Mouse (Mus musculus): ENCODE measurements at regions not wholly inside any gene's neighbourhood (a gene's known extent, or its start where the extent isn't known, plus 50 kb on each side); places are given as distances from the start of the nearest gene placed in this dataset.

GRCm38 (mm10) chr16:95917635-95918407 is 72.9 kb downstream of the Psmg1 start:
- Histone ChIP-seq H3K4me1 (ENCODE audit: control insufficient read depth, insufficient read depth, low read depth, low read length) (no peaks in the 10 kb centered on the region), H3K4me2 (ENCODE audit: low read length) (no peak overlapping the region), H3K4me3 (ENCODE audit: low read length) (no peak overlapping the region), H3K36me3 (ENCODE audit: control insufficient read depth, insufficient read depth, low read length) (no peaks in the 10 kb centered on the region), H3K9me3 (ENCODE audit: control insufficient read depth, low read length) (no peaks in the 10 kb centered on the region), H3K27ac (ENCODE audit: low read depth, low read length) (no peak overlapping the region), H3K27me3 (replicated peaks; ENCODE audit: control insufficient read depth, insufficient read depth, low read length) (no peaks in the 10 kb centered on the region), H3K9ac (ENCODE audit: low read depth, low read length) (no peak overlapping the region)
- 73% methylated on average over 13 of the region's 14 CpGs for WGBS
- no peak for ATAC-seq

- Histone ChIP-seq H3K4me1 (ENCODE audit: control insufficient read depth, insufficient read depth, low read depth, low read length) (no peaks in the 10 kb centered on the region), H3K9ac (ENCODE audit: low read depth, low read length) (no peak overlapping the region), H3K4me2 (ENCODE audit: low read length) (no peak overlapping the region), H3K9me3 (ENCODE audit: control insufficient read depth, low read length) (no peaks in the 10 kb centered on the region), H3K27me3 (replicated peaks; ENCODE audit: control insufficient read depth, insufficient read depth, low read length) (no peaks in the 10 kb centered on the region), H3K27ac (ENCODE audit: low read depth, low read length) (no peak overlapping the region), H3K4me3 (ENCODE audit: low read length) (no peak overlapping the region), H3K36me3 (ENCODE audit: control insufficient read depth, insufficient read depth, low read length) (no peaks in the 10 kb centered on the region)
- ATAC-seq, result no peak
- 78% methylated on average over 5 of the region's 5 CpGs for WGBS
These were observed 76.9 kb downstream of the Psmg1 start for GRCm38 (mm10) chr16:95913879-95914278.

GRCm38 (mm10) chr16:95904531-95905165 is 86.1 kb downstream of the Psmg1 start:
- no peak for ATAC-seq
- Histone ChIP-seq H3K4me2 (ENCODE audit: low read length) (no peak overlapping the region), H3K27me3 (replicated peaks; ENCODE audit: control insufficient read depth, insufficient read depth, low read length) (no peaks in the 10 kb centered on the region), H3K4me1 (ENCODE audit: control insufficient read depth, insufficient read depth, low read depth, low read length) (no peaks in the 10 kb centered on the region), H3K27ac (ENCODE audit: low read depth, low read length) (no peak overlapping the region), H3K9me3 (ENCODE audit: control insufficient read depth, low read length) (no peaks in the 10 kb centered on the region), H3K36me3 (ENCODE audit: control insufficient read depth, insufficient read depth, low read length) (no peaks in the 10 kb centered on the region), H3K4me3 (ENCODE audit: low read length) (no peak overlapping the region), H3K9ac (ENCODE audit: low read depth, low read length) (no peak overlapping the region)
- WGBS, result 81% methylated on average over 6 of the region's 6 CpGs

- H3K9me3 ChIP-seq (ENCODE audit: control insufficient read depth, low read length), result no peaks in the 10 kb centered on the region
- no peaks in the 10 kb centered on the region for H3K27me3 ChIP-seq (replicated peaks; ENCODE audit: control insufficient read depth, insufficient read depth, low read length)
- H3K4me1 ChIP-seq (ENCODE audit: control insufficient read depth, insufficient read depth, low read depth, low read length), result no peaks in the 10 kb centered on the region
- H3K27ac ChIP-seq (ENCODE audit: low read depth, low read length), result no peak overlapping the region
- no peak for ATAC-seq
- no peak overlapping the region for H3K9ac ChIP-seq (ENCODE audit: low read depth, low read length)
- 70% methylated on average over 3 of the region's 3 CpGs for WGBS
- no peak overlapping the region for H3K4me3 ChIP-seq (ENCODE audit: low read length)
- H3K36me3 ChIP-seq (ENCODE audit: control insufficient read depth, insufficient read depth, low read length), result no peaks in the 10 kb centered on the region
- no peak overlapping the region for H3K4me2 ChIP-seq (ENCODE audit: low read length)
These were observed 87.3 kb downstream of the Psmg1 start for GRCm38 (mm10) chr16:95903383-95903913.

- Histone ChIP-seq H3K27ac (ENCODE audit: low read depth, low read length) (no peak overlapping the region), H3K36me3 (ENCODE audit: control insufficient read depth, insufficient read depth, low read length) (no peaks in the 10 kb centered on the region), H3K4me3 (ENCODE audit: low read length) (no peak overlapping the region), H3K9ac (ENCODE audit: low read depth, low read length) (no peak overlapping the region), H3K4me1 (ENCODE audit: control insufficient read depth, insufficient read depth, low read depth, low read length) (no peaks in the 10 kb centered on the region), H3K9me3 (ENCODE audit: control insufficient read depth, low read length) (no peaks in the 10 kb centered on the region), H3K4me2 (ENCODE audit: low read length) (no peak overlapping the region), H3K27me3 (replicated peaks; ENCODE audit: control insufficient read depth, insufficient read depth, low read length) (no peaks in the 10 kb centered on the region)
- WGBS, result 92% methylated on average over 1 of the region's 1 CpGs
- no peak for ATAC-seq
These were observed 88.6 kb downstream of the Psmg1 start for GRCm38 (mm10) chr16:95902177-95902576.

GRCm38 (mm10) chr16:95901388-95901787 is 89.4 kb downstream of the Psmg1 start:
- Histone ChIP-seq H3K36me3 (ENCODE audit: control insufficient read depth, insufficient read depth, low read length) (no peaks in the 10 kb centered on the region), H3K4me2 (ENCODE audit: low read length) (no peak overlapping the region), H3K27ac (ENCODE audit: low read depth, low read length) (no peak overlapping the region), H3K4me3 (ENCODE audit: low read length) (no peak overlapping the region), H3K27me3 (replicated peaks; ENCODE audit: control insufficient read depth, insufficient read depth, low read length) (no peaks in the 10 kb centered on the region), H3K9me3 (ENCODE audit: control insufficient read depth, low read length) (no peaks in the 10 kb centered on the region), H3K9ac (ENCODE audit: low read depth, low read length) (no peak overlapping the region), H3K4me1 (ENCODE audit: control insufficient read depth, insufficient read depth, low read depth, low read length) (no peaks in the 10 kb centered on the region)
- ATAC-seq, result no peak
- 75% methylated on average over 9 of the region's 9 CpGs for WGBS

GRCm38 (mm10) chr16:95900181-95900580 is 90.6 kb downstream of the Psmg1 start:
- no peak overlapping the region for H3K4me3 ChIP-seq (ENCODE audit: low read length)
- no peak overlapping the region for H3K9ac ChIP-seq (ENCODE audit: low read depth, low read length)
- 84% methylated on average over 9 of the region's 9 CpGs for whole genome bisulfite sequencing
- no peak for ATAC-seq
- H3K9me3 ChIP-seq (ENCODE audit: control insufficient read depth, low read length), result no peaks in the 10 kb centered on the region
- H3K4me2 ChIP-seq (ENCODE audit: low read length), result no peak overlapping the region
- H3K27me3 ChIP-seq (replicated peaks; ENCODE audit: control insufficient read depth, insufficient read depth, low read length), result no peaks in the 10 kb centered on the region
- H3K27ac ChIP-seq (ENCODE audit: low read depth, low read length), result no peak overlapping the region
- no peaks in the 10 kb centered on the region for H3K4me1 ChIP-seq (ENCODE audit: control insufficient read depth, insufficient read depth, low read depth, low read length)
- H3K36me3 ChIP-seq (ENCODE audit: control insufficient read depth, insufficient read depth, low read length), result no peaks in the 10 kb centered on the region

GRCm38 (mm10) chr16:95899672-95900071 is 91.1 kb downstream of the Psmg1 start:
- ATAC-seq, result no peak
- Histone ChIP-seq H3K9ac (ENCODE audit: low read depth, low read length) (no peak overlapping the region), H3K4me1 (ENCODE audit: control insufficient read depth, insufficient read depth, low read depth, low read length) (no peaks in the 10 kb centered on the region), H3K27ac (ENCODE audit: low read depth, low read length) (no peak overlapping the region), H3K4me3 (ENCODE audit: low read length) (no peak overlapping the region), H3K27me3 (replicated peaks; ENCODE audit: control insufficient read depth, insufficient read depth, low read length) (no peaks in the 10 kb centered on the region), H3K4me2 (ENCODE audit: low read length) (no peak overlapping the region), H3K36me3 (ENCODE audit: control insufficient read depth, insufficient read depth, low read length) (no peaks in the 10 kb centered on the region), H3K9me3 (ENCODE audit: control insufficient read depth, low read length) (no peaks in the 10 kb centered on the region)
- WGBS, result 90% methylated on average over 3 of the region's 3 CpGs

- Histone ChIP-seq H3K9me3 (ENCODE audit: control insufficient read depth, low read length) (no peaks in the 10 kb centered on the region), H3K36me3 (ENCODE audit: control insufficient read depth, insufficient read depth, low read length) (no peaks in the 10 kb centered on the region), H3K9ac (ENCODE audit: low read depth, low read length) (no peak overlapping the region), H3K4me2 (ENCODE audit: low read length) (no peak overlapping the region), H3K4me3 (ENCODE audit: low read length) (no peak overlapping the region), H3K4me1 (ENCODE audit: control insufficient read depth, insufficient read depth, low read depth, low read length) (no peaks in the 10 kb centered on the region), H3K27ac (ENCODE audit: low read depth, low read length) (no peak overlapping the region), H3K27me3 (replicated peaks; ENCODE audit: control insufficient read depth, insufficient read depth, low read length) (no peaks in the 10 kb centered on the region)
- ATAC-seq, result no peak
- 90% methylated on average over 7 of the region's 7 CpGs for WGBS
These were observed 92.9 kb downstream of the Psmg1 start for GRCm38 (mm10) chr16:95897843-95898242.

All from hindbrain, embryonic 16.5 days (tissue).